Mouse (Mus musculus) ES-Bruce4 (cell line): ENCODE data around the gene Gnaq.

Experiments used
- CTCF ChIP-seq: IDR thresholded peaks from one replicate; pipeline ENCODE4 v1.8.1; 2011; ENCODE audit warnings: low read depth, low read length
- POLR2A ChIP-seq: IDR thresholded peaks from one replicate; pipeline ENCODE4 v1.8.1; 2011; ENCODE audit warnings: low read length; ENCODE audit not compliant: insufficient read depth

DNA sequence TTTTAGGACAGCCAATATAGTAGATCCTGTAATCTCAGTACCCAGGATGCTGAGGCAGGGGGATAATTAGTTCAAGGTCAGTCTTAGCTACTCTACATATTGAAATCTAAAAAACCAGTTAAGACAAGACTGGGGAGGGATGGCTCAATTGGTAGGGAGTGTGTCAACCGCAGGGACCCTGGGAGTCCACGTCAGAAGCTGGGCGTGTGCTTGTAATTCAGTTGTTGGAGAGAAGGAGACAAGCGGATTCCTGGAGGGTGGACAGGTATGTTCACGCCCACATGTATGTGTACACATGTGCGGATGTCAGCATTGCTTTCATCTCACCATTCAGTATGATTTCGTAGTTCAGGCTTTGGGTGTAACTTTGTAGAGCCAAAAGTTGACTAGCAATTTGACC is 24.5 kb downstream of the Gnaq start:
- no peak for TF ChIP-seq CTCF
- no peak for TF ChIP-seq POLR2A
